In the genomic region with DNA sequence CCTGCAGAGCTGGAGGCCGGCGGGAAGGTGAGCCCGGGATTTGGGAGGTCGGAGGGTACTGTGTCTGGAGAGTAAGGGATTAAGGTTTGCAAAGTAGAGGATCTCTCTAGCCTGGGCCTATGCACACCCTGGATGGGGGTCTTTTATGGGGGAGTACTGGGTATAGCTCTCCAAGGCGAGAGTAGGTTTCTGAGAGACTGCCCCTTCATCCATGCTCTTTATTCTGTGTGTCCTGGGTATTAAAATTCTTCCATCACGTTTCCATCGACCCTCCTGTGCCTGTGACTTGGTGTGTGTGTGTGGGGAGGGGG, we compare ENCODE assay signal across 8 mouse cellular contexts. TPM values are rescaled to one million over a fixed set of nuclear protein-coding genes. Genes with fewer than 3 reads are reported as not detected.
DNase-seq lines count a peak whose midpoint lies in the region; ATAC-seq and TF ChIP-seq lines count a peak whose summit lies in the region.

No protein-coding gene starts in this region.

- ATAC-seq in lung, postnatal 0 days, result no peak
- ATAC-seq in forebrain, embryonic 12.5 days (ENCODE audit: low FRiP score), result peak; percentile 54; the same call in 1 of the 2 replicates
- peak; percentile 65 for ATAC-seq in limb, embryonic 12.5 days (ENCODE audit: insufficient number of reproducible peaks, insufficient read depth, low FRiP score, low TSS enrichment, low read depth)

- H3K4me3 ChIP-seq in lung, postnatal 0 days (ENCODE audit: low read depth, low read length), result peak overlapping the region; percentile 67
- peak overlapping the region; percentile 70 for H3K4me3 ChIP-seq in forebrain, embryonic 12.5 days (replicated peaks)
- H3K4me3 ChIP-seq in limb, embryonic 12.5 days (replicated peaks), result peak overlapping the region; percentile 71
- peak overlapping the region; percentile 77 for H3K4me3 ChIP-seq in olfactory bulb, adult 2 months (ENCODE audit: insufficient read depth, low read depth, low read length)

- peak overlapping the region; percentile 41; the same call in 1 of the 2 replicates for H3K9ac ChIP-seq in lung, postnatal 0 days (replicated peaks; ENCODE audit: low read depth)
- H3K9ac ChIP-seq in forebrain, embryonic 12.5 days, result peak overlapping the region; percentile 83
- H3K9ac ChIP-seq in limb, embryonic 12.5 days (replicated peaks), result peak overlapping the region; percentile 84

- H3K4me1 ChIP-seq in lung, postnatal 0 days (ENCODE audit: insufficient read depth, low read depth, low read length), result no peaks in the 10 kb centered on the region
- peaks cover 15% of the 10 kb centered on the region for H3K4me1 ChIP-seq in forebrain, embryonic 12.5 days
- H3K4me1 ChIP-seq in limb, embryonic 12.5 days (replicated peaks), result peaks cover 9% of the 10 kb centered on the region
- H3K4me1 ChIP-seq in olfactory bulb, adult 2 months (ENCODE audit: control insufficient read depth, insufficient read depth, low read length), result peaks cover 13% of the 10 kb centered on the region

- no peaks in the 10 kb centered on the region for H3K27me3 ChIP-seq in lung, postnatal 0 days (replicated peaks; ENCODE audit: insufficient read depth, low read length)
- H3K27me3 ChIP-seq in forebrain, embryonic 12.5 days, result peaks cover 8% of the 10 kb centered on the region; the same call in 1 of the 2 replicates
- peaks cover 2% of the 10 kb centered on the region; the same call in 1 of the 2 replicates for H3K27me3 ChIP-seq in limb, embryonic 12.5 days

- no peaks in the 10 kb centered on the region for H3K9me3 ChIP-seq in lung, postnatal 0 days (ENCODE audit: low read length)
- no peaks in the 10 kb centered on the region for H3K9me3 ChIP-seq in forebrain, embryonic 12.5 days
- no peaks in the 10 kb centered on the region for H3K9me3 ChIP-seq in limb, embryonic 12.5 days

- no peaks in the 10 kb centered on the region for H3K36me3 ChIP-seq in lung, postnatal 0 days (ENCODE audit: insufficient read depth, low read length)
- H3K36me3 ChIP-seq in forebrain, embryonic 12.5 days (replicated peaks), result no peaks in the 10 kb centered on the region
- H3K36me3 ChIP-seq in limb, embryonic 12.5 days, result no peaks in the 10 kb centered on the region

- H3K4me2 ChIP-seq in lung, postnatal 0 days (replicated peaks; ENCODE audit: low read depth, low read length), result peak overlapping the region; percentile 91
- H3K4me2 ChIP-seq in forebrain, embryonic 12.5 days, result peak overlapping the region; percentile 83
- peak overlapping the region; percentile 82 for H3K4me2 ChIP-seq in limb, embryonic 12.5 days

- no peak for TF ChIP-seq CTCF in lung, postnatal 0 days (IDR thresholded peaks at IDR 0.05)
- TF ChIP-seq CTCF in olfactory bulb, adult 2 months (IDR thresholded peaks at IDR 0.05; ENCODE audit: insufficient read depth, low read depth, low read length), result no peak

- TF ChIP-seq POLR2A in olfactory bulb, adult 2 months (IDR thresholded peaks at IDR 0.05; ENCODE audit: insufficient read depth, low read depth, low read length), result no peak

- DNase-seq in lung, postnatal 0 days (ENCODE audit: low spot score), result no peak
- no peak for DNase-seq in lung, adult 18-20 months
- no peak for DNase-seq in adrenal gland, adult 2 months
- DNase-seq in cerebellum, adult 11-12 months, result no peak
- no peak for DNase-seq in left cerebral cortex, adult 11 months (ENCODE audit: low spot score)

- H3K27ac ChIP-seq in lung, postnatal 0 days (ENCODE audit: low read length), result no peak overlapping the region
- peak overlapping the region; percentile 91; the same call in 1 of the 2 replicates for H3K27ac ChIP-seq in forebrain, embryonic 12.5 days
- H3K27ac ChIP-seq in limb, embryonic 12.5 days, result peak overlapping the region; percentile 95
- H3K27ac ChIP-seq in olfactory bulb, adult 2 months (ENCODE audit: insufficient read depth, low read depth, low read length), result no peak overlapping the region

- TF ChIP-seq EP300 in lung, postnatal 0 days (IDR thresholded peaks at IDR 0.05), result no peak

- WGBS in lung, postnatal 0 days, result 1% methylated on average over 7 of the region's 7 CpGs
- 0% methylated on average over 7 of the region's 7 CpGs for WGBS in forebrain, embryonic 12.5 days
- 0% methylated on average over 7 of the region's 7 CpGs for WGBS in limb, embryonic 12.5 days
- 5% methylated on average over 7 of the region's 7 CpGs for WGBS in olfactory bulb, adult 2 months

RNA-seq across cellular contexts. Expression of a gene that starts 0.5 kb away (rescaled TPM):
- 5.5 and 6.2 TPM in 2 replicates for polyA plus RNA-seq in lung, postnatal 0 days (2015; fragmentation: Nextera tagmentation; extraction: Ambion mirVana)
- polyA plus RNA-seq in forebrain, embryonic 12.5 days (2016; fragmentation: Nextera tagmentation; extraction: Ambion mirVana), result 17.7 and 18.4 TPM in 2 replicates
- 20.2 and 26.2 TPM in 2 replicates for polyA plus RNA-seq in limb, embryonic 12.5 days (2016; fragmentation: Nextera tagmentation; extraction: Ambion mirVana)
- polyA plus RNA-seq in olfactory bulb, adult 2 months (2012; ENCODE audit: insufficient read depth, insufficient read length, low replicate concordance, missing spikeins), result not detected in 2 replicates
- total RNA-seq in adrenal gland, adult 2 months (2021), result 10 to 100 TPM in 1 of 2 experiments, 1 to 10 TPM in 1; 7.6 to 12.1 TPM
- polyA plus RNA-seq in adrenal gland, adult 2 months (2012; rRNA removed), result 21.1 and 26.7 TPM in 2 replicates

RNA-seq across cellular contexts. Expression of a gene that starts 30.5 kb away (rescaled TPM):
- 12.4 and 17.8 TPM in 2 replicates for polyA plus RNA-seq in lung, postnatal 0 days (2015; fragmentation: Nextera tagmentation; extraction: Ambion mirVana)
- polyA plus RNA-seq in forebrain, embryonic 12.5 days (2016; fragmentation: Nextera tagmentation; extraction: Ambion mirVana), result 0.31 and 0.52 TPM in 2 replicates
- polyA plus RNA-seq in limb, embryonic 12.5 days (2016; fragmentation: Nextera tagmentation; extraction: Ambion mirVana), result 0.36 and 0.51 TPM in 2 replicates
- not detected in 2 replicates for polyA plus RNA-seq in olfactory bulb, adult 2 months (2012; ENCODE audit: insufficient read depth, insufficient read length, low replicate concordance, missing spikeins)
- not detected for total RNA-seq in adrenal gland, adult 2 months (2021)
- not detected in 2 replicates for polyA plus RNA-seq in adrenal gland, adult 2 months (2012; rRNA removed)

Comparison
In these comparisons a context has a peak if more than half of its experiments do, and no peak if none do; other contexts are left out.
1. H3K27ac ChIP-seq: peak in forebrain, embryonic 12.5 days (single experiment) and limb, embryonic 12.5 days (single experiment); none in lung, postnatal 0 days (single experiment) and olfactory bulb, adult 2 months (single experiment).
2. Peak in every context shown above with its lines, with median percentiles within 50 percentile points of each other: H3K4me2 ChIP-seq, H3K4me3 ChIP-seq and H3K9ac ChIP-seq.